Mouse (Mus musculus) B cell, adult 2 months (primary cell): ENCODE results near the gene Cox14.
A peak's percentile ranks its signal among the peaks of the same experiment; 100 is the strongest.
"Not testable (repeated sequence)": the region's sequence is repeated elsewhere in the genome, so short reads cannot be mapped to it uniquely, and the experiment has no call there.

Experiments
- DNase-seq, 2 experiments: peaks; one replicate each; pipeline ENCODE4 v3.0.0; 2022

Gene Cox14

DNA sequence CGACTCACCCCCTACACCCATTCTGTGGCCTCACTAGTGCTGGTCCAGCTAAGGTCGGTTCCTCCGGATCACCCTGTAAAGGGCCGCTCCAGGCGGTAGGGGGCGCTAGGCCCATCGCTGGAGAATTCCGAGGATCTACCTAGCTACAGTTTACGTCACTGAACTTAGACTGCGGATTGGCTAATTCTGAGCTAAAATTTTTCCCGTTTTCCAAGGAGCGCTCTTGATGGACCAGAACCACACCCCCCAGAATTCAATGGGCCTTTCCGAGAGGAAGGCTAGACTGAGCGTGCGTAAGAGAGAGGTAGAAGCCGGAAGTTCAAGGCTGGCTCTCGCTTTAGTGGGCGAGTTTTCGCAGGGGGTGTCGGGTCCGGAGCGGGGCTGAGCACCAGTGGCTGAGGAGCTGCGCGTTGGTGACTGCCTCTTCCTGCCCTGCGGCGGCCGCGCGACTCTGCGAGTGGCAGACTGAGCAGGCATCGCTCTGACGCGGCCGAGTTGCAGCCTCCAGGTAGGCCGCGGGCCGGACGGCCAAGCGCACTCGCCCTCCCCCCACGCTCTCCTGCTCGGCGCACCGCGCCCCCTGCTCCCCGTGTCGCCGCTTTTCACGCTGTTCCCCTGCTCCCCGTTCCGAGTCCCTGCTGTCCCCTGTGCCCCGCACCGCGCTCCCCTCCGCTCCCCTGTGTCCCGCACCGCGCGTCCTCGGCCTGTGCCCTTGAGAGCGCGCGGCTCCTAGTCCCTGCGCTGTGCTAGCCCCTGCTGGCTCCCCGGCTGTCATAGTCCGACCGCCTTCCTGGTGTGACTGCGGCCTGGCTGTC is at the start of gene Cox14:
Gene Cox14, plus strand, starts transcription at position 278 of the 815 bp plus-strand sequence.
- DNase-seq: peak; percentile 96

DNA sequence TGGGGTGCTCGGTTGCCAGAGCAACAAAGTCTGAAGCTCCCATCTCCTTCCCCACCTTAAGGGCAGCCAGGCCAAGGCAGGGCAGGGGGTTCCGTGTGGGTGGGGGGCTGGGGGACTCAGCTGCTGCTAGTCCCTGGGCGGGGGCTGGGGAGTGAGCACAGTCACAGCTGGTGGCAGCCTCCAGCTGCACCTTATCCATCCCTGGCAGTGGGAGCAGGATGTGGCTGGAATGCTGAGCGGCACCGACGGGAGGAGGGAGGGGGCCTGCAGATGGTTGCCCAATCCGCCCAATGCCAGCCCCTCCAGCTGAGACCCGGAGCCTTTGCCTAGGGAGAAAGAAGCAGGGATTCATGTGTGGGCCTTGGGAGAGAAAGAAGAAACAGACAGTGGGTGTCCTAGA is 48.3 kb upstream of the Cox14 start:
- DNase-seq: no peak

DNA sequence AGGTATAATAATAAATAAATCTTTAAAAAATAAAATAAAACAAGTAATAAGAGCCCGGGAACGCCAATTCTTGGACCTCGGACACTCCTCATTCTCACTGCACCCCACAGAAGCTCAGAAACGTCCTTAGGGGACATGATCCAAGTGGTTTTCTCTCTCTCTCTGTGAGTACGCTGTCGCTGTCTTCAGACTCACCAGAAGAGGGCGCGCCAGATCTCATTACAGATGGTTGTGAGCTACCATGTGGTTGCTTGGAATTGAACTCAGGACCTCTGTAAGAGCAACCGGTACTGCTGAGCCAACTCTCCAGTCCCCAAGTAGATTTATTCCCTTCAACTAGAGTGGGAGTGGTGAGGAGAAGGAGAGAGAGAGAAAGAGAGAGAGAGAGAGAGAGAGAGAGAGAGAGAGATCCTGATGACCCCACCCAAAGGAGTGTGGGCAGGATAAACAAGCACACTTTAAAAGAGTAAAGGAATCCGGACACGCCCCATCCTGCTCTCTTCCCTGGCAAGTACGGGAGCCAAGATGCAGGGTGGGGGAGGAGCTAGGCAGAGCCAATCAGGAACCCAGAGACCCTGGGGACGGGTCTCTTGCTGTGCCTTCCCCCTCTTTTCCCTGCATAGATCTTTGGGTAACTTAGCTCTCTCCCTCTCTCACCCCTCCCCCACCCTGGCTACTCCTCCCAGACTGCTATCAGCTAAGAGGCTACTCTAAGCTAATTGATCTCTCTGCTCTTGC is 47.2 kb upstream of the Cox14 start:
- peak; percentile 54 to 58 for DNase-seq

DNA sequence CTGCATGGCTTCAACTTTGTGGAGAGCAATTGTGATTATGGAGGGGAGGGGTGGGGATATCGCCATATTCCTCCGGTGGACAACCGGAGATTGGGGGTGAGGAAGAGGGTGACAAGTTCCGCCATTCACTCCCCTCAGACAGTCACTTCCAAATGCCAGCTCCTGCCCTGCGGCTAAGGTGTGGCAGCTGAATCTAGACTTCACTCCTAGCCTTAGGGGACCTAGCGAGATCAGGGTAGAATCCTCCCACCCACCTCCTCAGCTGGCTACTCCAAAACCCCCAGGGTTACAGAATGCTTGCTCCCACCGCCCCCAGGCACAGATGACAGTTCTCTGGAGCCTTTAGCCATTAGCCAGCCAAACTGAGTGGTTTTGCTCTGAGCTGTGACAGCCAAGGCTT is 46.4 kb upstream of the Cox14 start:
- DNase-seq: no peak

DNA sequence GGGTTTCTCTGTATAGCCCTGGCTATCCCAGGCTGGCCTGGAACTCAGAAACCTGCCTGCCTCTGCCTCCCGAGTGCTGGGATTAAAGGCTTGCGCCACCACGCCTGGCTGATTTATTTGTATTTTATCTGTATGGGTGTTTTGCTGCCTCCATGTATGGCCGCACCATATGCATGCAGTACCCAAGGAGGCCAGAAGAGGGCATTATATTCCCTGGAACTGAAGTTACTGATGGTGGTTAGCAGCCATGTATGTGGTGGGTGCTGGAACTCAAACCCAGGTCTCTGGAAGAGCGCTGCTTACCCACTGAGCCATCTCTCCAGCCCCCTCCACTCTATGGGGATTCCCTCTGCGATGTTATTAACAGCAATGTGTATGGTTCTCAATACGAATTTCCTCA is 42.5 kb upstream of the Cox14 start:
- peak; percentile 56 to 64 for DNase-seq

DNA sequence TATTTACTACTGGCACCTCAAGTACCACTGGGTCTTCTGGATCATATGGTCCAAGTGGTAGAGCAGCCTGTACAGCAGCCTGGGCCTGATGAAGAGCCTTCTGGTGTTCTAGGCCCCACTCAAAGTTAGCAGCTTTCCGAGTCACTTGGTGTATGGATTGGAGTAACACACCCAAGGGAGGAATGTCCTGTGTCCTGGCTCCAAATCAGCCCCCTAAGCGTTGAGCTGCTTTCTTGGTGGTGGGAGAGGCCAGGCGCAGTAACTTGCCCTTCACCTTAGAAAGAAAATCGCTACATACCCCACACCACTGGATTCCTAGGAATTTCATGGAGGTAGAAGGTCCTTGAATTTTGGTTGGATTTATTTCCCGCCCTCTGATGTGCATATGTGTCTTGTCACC is 41.3 kb upstream of the Cox14 start:
- no peak for DNase-seq

DNA sequence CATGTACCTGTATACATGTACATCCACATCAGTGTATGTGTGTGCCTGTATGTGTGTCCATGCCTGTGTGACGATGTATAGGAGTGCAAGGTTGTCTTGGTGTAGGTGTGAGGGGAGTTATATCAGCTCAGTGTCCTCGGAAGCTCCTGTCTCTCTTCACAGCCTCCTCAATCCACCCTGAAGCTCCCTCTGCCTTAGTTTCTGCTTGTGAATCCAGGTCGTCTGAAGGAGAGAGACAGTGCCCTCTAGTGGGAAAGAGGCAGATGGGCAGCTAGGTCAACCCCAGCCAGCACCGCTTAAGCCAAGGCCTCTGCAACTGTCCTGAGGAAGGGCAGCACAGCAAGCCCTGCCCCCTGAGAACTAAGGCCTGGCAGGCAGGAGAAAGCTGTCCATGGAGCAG is 36.7 kb upstream of the Cox14 start:
- DNase-seq: peak; percentile 50 to 54

DNA sequence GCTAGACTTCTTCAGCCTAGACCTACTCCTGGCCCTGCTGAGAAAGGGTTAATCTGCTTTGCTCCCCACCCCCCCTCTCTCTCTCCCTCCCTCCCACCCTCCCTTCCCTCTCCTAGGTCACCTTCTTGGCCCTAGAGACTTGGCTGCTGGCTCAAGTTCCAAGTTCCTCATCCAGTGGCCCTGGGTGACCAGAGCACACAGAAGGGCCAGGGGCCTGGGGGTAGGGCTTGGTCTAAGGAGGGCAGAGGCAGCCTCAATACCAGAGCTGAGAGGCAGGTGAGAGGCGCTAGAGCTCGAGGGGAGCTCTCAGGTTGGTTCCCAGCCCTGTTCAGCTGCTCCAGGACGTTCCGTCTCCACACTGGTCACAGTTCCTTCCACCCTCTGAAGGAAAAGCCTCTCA is 34.5 kb upstream of the Cox14 start:
- DNase-seq: no peak

DNA sequence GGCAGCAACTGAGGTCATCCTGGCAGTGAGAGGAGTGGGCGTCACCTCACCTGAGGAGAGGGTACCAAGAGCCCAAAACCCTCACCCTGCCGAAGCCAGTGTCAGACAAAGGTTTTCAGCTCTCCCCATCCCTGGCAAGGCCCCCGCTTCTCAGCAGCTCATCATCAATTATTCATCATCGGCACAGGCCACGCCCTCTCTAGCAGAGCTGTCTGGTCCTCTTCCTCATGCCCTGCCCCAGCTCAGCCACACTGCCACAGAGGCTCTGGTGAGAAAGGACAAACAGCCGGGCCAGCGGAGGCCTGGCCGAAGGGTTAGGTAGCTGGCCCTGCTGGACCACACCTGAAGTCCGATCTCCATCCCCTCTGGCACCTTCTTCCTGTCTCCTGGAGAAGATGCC is 33.4 kb upstream of the Cox14 start:
- DNase-seq: no peak

DNA sequence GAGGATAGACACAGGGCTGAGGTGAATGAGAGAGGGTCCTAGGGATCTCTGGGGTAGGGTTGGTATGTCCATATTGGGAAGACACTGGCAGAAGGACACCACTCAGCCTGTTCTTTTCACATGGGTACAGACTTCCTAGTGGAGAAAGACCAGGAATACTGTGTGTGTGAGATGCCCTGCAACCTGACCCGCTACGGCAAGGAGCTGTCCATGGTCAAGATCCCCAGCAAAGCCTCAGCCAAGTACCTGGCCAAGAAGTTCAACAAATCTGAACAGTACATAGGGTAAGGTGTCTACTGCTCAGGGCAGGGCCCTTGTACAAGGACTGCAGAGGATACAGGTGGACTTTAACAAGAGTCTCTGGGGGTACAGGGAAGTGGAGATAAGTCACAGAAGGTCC is 28.1 kb upstream of the Cox14 start:
- no peak for DNase-seq

DNA sequence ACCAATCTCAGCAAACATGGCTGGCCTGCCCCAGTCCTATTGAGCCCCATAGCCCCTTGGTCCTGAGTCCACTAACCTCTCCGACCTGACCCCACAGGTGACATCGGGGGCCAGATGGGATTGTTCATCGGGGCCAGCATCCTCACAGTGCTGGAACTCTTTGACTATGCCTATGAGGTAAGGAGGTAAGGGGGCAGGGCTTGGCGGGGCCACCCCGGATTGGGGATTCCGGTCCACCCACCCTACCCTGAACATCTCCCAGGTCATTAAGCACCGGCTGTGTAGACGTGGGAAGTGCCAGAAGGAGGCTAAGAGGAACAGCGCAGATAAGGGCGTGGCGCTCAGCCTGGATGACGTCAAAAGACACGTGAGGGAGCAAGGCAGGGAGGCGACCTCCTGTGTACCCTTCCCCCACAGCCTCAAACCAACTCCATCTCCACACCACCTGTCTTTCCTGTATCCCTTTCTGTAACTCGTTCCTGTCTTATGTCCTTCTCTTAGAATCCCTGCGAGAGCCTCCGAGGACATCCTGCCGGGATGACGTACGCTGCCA is 26.8 kb upstream of the Cox14 start:
- DNase-seq: peak; percentile 57 to 66

DNA sequence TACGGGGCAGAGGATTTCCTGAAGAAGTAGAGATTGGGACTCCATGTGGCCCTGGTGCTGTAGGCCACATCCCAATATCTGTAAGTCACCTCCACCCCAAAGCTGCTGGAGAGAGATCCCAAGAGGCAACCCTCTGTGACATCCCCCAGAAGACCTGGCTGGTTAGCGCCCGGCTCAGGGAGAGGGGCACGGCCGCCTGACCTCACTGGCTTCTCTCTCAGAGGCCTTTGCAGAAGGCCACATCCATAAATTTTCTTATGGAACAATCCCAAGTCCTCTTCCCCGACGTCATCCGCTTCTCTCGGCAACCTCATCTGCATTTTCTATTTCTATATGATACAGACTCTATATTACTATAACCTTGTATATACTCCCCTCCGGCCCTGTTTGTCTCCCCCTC is 25.7 kb upstream of the Cox14 start:
- no peak for DNase-seq

DNA sequence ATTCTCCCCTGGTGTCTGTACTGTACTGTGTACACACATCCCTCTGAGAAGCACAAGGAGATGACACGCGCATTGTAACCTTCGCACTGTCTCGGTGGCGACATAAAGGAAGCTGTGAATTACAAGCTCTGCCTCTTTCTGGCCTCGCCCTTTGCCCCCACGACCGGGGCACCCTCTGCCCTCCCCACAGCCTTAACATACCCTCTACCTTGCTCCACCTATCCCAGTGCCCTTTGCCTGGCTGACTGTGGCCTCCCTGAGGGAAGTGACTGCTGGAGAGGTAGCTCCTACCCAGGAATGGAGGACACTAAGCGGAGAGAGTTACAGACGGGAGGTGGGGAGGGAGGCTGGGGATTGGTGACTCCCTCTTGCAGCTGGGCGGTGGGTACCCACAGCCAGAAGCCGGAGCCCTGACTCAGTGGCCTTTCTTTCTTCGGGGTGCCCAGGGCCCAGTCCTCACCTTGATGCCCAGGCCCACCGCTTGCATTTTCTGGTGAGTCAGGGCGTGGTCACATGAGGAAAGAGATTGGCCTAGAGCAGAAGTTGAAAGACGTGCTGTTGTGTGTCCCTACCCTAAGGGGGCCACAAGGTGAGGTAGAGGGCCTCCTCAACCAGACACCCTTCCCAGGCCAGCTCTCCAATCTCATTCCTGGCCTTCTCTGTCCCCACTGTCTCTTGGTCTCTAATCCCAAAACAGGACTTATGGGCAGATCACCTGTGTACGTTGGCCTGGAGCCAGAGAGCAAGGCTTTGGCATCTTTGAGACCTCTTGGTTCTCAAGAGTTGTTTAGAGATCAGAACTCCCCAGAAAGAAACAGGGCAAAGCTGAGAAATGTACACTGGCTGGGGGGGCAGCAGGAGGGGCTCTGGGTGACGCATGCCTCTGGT is 25.0 kb upstream of the Cox14 start:
- no peak for DNase-seq

DNA sequence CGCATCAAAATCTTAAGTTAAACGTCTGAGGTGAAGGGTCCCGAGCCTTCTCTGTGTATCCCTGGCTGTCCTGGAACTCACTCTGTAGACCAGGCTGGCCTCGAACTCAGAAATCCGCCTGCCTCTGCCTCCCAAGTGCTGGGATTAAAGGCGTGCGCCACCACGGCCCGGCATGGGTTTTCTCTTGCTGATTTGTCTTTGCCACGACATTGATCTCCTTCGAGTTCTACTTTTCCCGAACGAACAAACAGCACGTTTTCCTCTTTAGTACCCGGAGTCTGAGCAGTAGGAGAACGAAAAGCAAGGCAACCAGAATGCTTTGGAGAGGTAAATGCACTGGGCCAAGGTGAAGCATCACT is 23.8 kb upstream of the Cox14 start:
- not testable (repeated sequence) for DNase-seq

DNA sequence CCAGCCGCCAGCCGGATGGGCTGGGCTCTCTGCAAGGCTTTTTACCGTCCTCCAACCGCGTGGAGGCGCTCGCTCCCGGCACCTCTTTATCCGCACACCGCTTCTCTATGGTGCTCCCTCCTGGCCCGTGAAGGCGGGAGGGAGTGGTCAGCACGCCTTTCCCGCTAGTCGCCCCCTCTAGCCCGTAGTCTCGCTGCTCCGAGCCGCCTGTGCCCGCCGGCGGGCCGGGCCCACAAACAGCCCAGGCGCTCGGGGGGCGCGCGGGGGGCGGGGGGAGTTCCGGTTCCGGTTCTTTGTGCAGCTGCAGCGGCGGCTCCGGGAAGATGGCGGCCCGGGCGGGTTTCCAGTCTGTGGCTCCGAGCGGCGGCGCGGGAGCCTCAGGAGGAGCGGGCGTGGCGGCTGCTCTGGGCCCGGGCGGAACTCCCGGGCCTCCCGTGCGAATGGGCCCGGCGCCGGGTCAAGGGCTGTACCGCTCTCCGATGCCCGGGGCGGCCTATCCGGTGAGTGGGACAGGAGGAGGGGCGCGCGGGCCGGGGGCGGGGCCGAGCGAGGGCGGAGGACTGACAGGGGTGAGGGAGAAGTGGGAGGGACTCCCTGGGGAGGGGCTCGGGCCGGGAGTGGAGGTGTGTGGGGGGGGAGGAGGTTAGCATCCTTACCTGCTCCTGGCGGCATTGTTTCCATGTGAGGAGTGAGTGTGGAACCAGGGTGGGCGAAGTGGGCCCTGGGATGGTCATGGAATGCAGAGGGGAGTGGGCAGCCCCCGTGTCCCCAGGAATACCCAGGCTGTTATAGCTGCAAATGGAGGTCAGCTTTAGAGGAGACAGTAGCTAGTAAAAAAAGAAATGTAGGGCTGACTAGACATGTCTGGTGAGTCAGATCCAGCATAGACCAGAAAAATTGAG is 23.2 kb upstream of the Cox14 start, which contains the start of gene Smarcd1:
Gene Smarcd1, plus strand, starts transcription at position 131 of the 902 bp plus-strand sequence.
- DNase-seq: peak; percentile 97

DNA sequence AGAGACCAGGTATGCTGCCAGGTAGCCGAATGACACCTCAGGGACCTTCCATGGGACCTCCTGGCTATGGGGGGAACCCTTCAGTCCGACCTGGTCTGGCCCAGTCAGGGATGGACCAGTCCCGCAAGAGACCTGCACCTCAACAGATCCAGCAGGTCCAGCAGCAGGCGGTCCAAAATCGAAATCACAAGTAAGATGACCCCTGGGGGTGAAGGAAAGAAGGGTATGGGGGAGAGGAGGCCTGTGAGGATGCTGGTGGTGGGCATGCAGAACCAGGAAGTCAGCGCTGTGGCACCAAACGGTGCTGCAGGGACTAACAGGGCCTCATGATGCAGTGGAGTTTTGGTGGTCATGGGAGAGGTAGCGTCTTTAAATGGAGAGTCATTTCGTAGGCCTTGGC is 22.3 kb upstream of the Cox14 start:
- no peak for DNase-seq

DNA sequence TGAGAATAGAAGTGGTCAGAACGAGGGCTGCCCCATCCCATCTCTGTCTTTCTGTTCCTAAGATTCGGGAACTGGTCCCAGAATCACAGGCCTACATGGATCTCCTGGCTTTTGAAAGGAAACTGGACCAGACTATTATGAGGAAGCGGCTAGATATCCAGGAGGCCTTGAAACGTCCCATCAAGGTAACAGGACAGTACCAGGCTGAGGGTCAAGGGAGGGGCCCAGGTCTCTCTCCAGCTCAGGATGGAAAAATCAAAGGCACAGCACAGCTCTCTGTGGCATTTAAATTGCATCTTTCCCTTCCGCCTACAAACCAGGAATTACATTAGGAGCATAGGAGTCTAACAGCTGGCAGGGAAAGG is 21.8 kb upstream of the Cox14 start:
- no peak for DNase-seq

DNA sequence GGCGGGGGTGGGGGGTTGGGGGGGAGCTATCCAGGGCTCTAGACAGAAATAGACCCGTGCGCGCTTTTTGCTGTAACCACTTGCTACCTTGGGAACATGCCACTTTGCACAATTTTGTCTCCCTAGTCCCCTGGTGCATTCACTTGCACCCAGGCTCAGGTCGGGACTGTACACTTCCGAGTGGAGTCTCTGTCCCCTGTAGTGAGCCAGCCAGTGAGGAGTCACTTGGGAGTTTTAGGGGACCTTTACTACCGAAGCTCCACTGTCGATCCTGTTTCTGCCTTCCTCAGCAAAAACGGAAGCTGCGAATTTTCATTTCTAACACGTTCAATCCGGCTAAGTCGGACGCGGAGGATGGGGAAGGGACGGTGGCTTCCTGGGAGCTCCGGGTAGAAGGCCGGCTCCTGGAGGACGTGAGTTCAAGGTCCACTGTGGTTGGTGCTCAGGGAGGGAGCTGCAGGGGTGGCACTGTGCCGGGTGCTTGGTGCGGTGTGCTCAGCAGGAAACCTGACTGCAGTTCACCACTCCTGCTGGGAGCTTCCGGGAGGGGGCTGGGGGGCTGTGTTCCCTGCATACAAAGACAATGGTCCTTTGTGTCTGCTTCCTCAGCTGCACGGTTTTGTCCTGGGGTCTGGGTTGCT is 21.3 kb upstream of the Cox14 start:
- no peak for DNase-seq

DNA sequence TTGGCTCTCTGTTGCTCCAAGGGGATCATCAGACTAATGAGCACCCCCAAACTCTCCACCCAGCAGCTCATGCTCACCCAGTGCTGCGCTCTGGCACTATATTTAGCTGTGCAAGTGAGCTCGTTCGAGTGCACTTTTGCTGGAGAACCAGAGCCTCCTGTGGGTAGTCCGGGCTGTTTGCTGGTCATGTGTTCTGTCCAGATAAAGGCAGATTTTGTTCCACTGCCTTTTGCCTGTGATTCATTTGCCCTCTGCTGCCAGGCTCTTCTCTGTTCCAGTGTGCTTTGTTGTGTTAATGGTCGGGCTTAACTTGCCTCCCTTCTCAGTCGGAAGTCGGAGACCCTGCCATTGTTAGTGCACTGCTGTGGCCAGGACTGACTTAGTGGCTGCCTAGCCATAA is 20.5 kb upstream of the Cox14 start:
- DNase-seq: no peak

DNA sequence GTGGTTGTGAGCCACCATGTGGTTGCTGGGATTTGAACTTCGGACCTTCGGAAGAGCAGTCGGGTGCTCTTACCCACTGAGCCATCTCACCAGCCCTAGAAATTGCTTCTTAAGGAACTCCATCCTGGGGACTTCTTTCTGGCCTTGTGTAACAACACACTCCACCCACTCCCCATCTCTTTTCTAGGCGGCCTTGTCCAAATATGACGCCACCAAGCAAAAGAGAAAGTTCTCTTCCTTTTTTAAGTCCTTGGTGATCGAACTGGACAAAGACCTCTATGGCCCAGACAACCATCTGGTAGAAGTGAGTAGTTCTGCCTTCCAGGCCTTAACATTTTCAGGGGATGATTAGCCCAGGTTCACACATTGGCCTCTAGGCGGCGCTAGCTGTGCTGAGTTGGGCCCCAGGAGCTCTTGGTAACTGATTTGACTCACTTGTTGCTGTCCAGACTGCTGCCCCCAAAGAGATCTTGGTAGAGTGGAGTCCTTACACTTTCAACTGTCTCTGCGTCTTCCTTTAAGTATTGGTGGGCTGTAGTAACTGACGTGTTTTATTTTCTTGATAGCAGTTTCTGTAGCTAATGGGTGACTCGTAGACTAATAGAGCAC is 19.9 kb upstream of the Cox14 start, which contains the start of gene Gm17349:
Gene Gm17349, minus strand, starts transcription at position 51 of the 609 bp plus-strand sequence.
- peak; percentile 73 to 78 for DNase-seq

DNA sequence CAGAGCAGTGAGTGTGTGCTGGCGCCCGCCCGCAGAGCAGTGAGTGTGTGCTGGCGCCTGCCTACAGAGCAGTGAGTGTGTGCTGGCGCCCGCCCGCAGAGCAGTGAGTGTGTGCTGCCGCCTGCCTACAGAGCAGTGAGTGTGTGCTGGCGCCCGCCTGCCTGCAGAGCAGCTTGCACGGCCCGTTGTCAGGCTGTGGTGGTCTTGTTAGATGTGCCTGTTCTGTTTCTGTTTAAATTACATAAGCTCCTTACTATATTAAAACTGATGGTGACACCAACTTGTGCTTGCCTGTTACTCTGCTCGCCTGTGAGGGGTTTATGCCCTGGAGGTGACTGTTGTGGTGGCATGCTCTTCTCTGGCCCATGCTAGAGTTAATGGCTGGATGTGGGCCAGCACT is 17.2 kb upstream of the Cox14 start:
- DNase-seq: no peak
